Mouse (Mus musculus) E14TG2a.4 (cell line): ENCODE measurements around the gene M1ap.

Source experiments
- H3K27me3 ChIP-seq: 2 replicates; pipeline ENCODE4 v1.6.1; 2014; ENCODE audit warnings: low read length, control low read depth; ENCODE audit not compliant: insufficient read depth
- H3K36me3 ChIP-seq: 2 replicates; pipeline ENCODE4 v1.6.1; 2014; ENCODE audit warnings: low read length, control low read depth; ENCODE audit not compliant: insufficient read depth
- H3K4me1 ChIP-seq: replicated peaks from 2 replicates; pipeline ENCODE4 v1.6.1; 2014; ENCODE audit warnings: low read depth, low read length, control low read depth
- H3K4me3 ChIP-seq: replicated peaks from 2 replicates; pipeline ENCODE4 v1.5.1; 2014; ENCODE audit warnings: mild to moderate bottlenecking, low read length
- H3K9me3 ChIP-seq: 2 replicates; pipeline ENCODE4 v1.6.1; 2014; ENCODE audit warnings: low read length, control low read depth
- CTCF ChIP-seq: conservative IDR thresholded peaks from 2 replicates; pipeline ENCODE4 v1.5.1; 2014; ENCODE audit warnings: low read length
- NANOG ChIP-seq: IDR thresholded peaks from 2 replicates; pipeline ENCODE4 v1.6.1; 2014; ENCODE audit warnings: borderline replicate concordance, low read length, mixed read lengths
- POU5F1 ChIP-seq: IDR thresholded peaks from 2 replicates; pipeline ENCODE4 v1.6.1; 2014; ENCODE audit warnings: low read length, borderline replicate concordance

The M1ap gene

DNA sequence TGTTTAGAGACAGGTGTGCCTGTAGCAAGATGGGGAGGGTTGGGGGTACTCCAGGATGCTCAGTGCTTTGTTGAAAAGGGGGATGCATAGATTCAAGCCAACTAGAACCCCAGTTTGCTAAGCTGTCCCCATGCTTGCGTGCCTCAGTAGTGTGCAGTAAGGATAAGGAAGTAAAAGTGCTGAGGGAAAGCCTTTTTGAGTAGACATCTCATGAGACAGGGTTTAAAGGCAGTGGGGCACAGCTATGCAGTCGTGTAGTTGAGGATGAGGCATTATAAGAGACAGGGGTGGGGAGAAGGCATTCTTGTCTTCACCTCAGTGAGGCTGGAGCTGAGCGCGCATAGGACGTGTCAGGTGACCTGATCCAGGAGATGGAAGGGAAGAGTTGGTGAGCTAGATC, 93.9 kb downstream of the M1ap start:
- H3K4me1 ChIP-seq: peaks cover 32% of the 10 kb centered on the region
- no peak for TF ChIP-seq POU5F1
- no peak for TF ChIP-seq CTCF
- TF ChIP-seq NANOG: no peak
- no peak overlapping the region for H3K4me3 ChIP-seq
- no peaks in the 10 kb centered on the region for H3K36me3 ChIP-seq
- H3K27me3 ChIP-seq: peaks cover 42% of the 10 kb centered on the region
- H3K9me3 ChIP-seq: no peaks in the 10 kb centered on the region

- TF ChIP-seq POU5F1: no peak
- TF ChIP-seq CTCF: no peak
- TF ChIP-seq NANOG: no peak
- Histone ChIP-seq H3K9me3 (peaks cover 4% of the 10 kb centered on the region; the same call in 1 of the 2 replicates), H3K4me3 (peak overlapping the region; percentile 23; the same call in 1 of the 2 replicates), H3K36me3 (no peaks in the 10 kb centered on the region), H3K27me3 (peaks cover 37% of the 10 kb centered on the region), H3K4me1 (peaks cover 25% of the 10 kb centered on the region)
These were observed 96.9 kb downstream of the M1ap start for GRCm38 (mm10) chr6:83043561-83043960.

GRCm38 (mm10) chr6:83043993-83044392, 97.3 kb downstream of the M1ap start:
- Histone ChIP-seq H3K9me3 (peaks cover 4% of the 10 kb centered on the region; the same call in 1 of the 2 replicates), H3K27me3 (peaks cover 41% of the 10 kb centered on the region), H3K4me3 (peak overlapping the region; percentile 23; the same call in 1 of the 2 replicates), H3K36me3 (no peaks in the 10 kb centered on the region), H3K4me1 (peaks cover 24% of the 10 kb centered on the region)
- no peak for TF ChIP-seq NANOG
- TF ChIP-seq POU5F1: no peak
- TF ChIP-seq CTCF: no peak

GRCm38 (mm10) chr6:83044742-83045141, 98.0 kb downstream of the M1ap start:
- Histone ChIP-seq H3K36me3 (no peaks in the 10 kb centered on the region), H3K4me1 (peaks cover 31% of the 10 kb centered on the region), H3K9me3 (peaks cover 4% of the 10 kb centered on the region; the same call in 1 of the 2 replicates), H3K27me3 (peaks cover 45% of the 10 kb centered on the region), H3K4me3 (no peak overlapping the region)
- TF ChIP-seq NANOG (no peak), CTCF (no peak), POU5F1 (no peak)

DNA sequence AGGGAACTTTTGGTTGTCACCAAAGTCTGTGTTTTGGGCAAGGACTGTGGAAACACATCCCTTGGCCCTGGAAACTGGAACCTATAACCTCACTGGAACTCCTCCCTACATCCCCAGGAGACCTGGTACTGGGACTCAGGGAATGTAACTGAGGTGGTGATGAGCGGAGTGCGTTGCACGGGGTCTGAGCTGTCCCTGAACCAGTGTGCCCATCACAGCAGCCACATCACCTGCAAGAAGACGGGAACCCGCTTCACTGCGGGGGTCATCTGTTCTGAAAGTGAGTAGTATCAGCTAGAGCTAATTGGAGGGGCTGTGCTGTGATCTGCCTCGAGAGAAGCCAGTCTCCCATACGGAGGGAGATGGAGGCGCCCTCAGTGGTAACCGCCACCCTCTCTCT, 102.7 kb downstream of the M1ap start:
- peaks cover 4% of the 10 kb centered on the region; the same call in 1 of the 2 replicates for H3K9me3 ChIP-seq
- peaks cover 23% of the 10 kb centered on the region for H3K36me3 ChIP-seq
- peaks cover 36% of the 10 kb centered on the region for H3K4me1 ChIP-seq
- peaks cover 34% of the 10 kb centered on the region for H3K27me3 ChIP-seq
- peak overlapping the region; percentile 43 for H3K4me3 ChIP-seq
- TF ChIP-seq CTCF (no peak), POU5F1 (no peak)

GRCm38 (mm10) chr6:83053136-83053960, 106.6 kb downstream of the M1ap start:
- TF ChIP-seq POU5F1: no peak
- no peak for TF ChIP-seq CTCF
- TF ChIP-seq NANOG: no peak
- peaks cover 61% of the 10 kb centered on the region for H3K4me1 ChIP-seq
- peaks cover 45% of the 10 kb centered on the region for H3K36me3 ChIP-seq
- H3K9me3 ChIP-seq: no peaks in the 10 kb centered on the region
- peak overlapping the region; percentile 99 for H3K4me3 ChIP-seq
- H3K27me3 ChIP-seq: peaks cover 10% of the 10 kb centered on the region

DNA sequence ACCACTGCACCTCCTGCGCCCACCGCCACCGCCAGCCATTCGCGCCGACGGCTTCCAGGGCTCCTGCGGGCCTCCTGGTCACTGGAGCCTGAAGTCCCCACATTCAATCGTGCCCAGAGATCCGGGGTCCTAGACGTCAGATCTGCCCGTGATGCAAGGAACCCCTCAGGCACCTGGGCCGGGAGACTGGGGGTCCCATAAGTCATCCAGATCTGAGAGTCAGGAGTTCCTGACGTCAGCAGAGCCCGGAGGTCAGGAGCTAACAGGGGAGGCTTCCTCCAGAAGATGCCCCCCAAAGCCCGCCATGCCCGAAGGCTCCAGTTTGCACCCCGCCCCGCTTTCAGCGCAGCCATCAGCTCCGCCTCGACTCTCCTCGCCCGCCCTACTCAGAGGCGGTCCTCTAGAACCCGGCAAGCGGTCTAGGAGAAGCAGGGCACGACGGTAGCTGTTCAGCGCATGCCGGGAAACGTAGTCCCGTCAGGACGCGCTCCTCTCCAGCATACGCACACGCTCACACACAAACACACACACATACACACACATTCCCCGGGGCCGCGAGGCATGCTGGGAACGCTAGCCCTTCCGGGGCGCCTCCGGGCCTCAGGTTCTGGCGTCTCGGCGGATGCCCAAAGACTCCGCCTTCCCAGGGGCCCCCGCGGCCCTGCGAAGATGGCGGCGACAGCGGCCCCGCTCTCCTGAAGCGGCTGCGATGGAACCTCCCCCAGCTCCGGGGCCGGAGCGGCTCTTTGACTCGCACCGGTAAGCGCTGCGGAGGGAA, 107.6 kb downstream of the M1ap start, which contains the start of gene Aup1:
Aup1 (plus strand) TSS at position 448 of the 778 bp plus-strand sequence.
- H3K4me1 ChIP-seq: peaks cover 61% of the 10 kb centered on the region
- TF ChIP-seq POU5F1 (no peak), NANOG (no peak), CTCF (no peak)
- peaks cover 1% of the 10 kb centered on the region; the same call in 1 of the 2 replicates for H3K27me3 ChIP-seq
- peak within 1 kb of the TSS; percentile 99 for H3K4me3 ChIP-seq
- H3K36me3 ChIP-seq: peaks cover 45% of the 10 kb centered on the region
- H3K9me3 ChIP-seq: no peaks in the 10 kb centered on the region

DNA sequence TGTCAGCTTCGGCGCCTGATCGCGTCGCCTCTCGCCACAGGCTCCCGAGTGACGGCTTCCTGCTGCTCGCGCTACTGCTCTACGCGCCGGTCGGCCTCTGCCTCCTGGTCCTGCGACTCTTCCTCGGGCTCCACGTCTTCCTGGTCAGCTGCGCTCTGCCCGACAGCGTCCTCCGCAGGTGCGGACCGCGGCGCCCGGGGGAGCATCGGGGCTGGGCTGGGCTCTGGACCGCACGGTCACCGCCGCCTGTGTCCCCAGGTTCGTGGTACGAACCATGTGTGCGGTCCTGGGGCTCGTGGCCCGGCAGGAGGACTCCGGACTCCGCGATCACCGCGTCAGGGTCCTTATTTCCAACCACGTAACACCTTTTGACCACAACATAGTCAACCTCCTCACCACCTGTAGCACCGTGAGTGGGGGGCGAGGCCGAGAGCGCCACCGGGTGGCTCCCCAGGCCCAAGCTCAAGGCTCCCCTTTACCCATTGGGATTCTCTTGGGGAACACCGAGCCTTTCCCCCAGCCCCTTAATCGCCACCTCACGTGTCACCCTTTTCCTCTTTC, 108.2 kb downstream of the M1ap start, which contains the start of gene Htra2:
Htra2 (minus strand) TSS at position 403 of the 561 bp plus-strand sequence.
- H3K9me3 ChIP-seq: no peaks in the 10 kb centered on the region
- peaks cover 45% of the 10 kb centered on the region for H3K36me3 ChIP-seq
- TF ChIP-seq CTCF (no peak), POU5F1 (no peak), NANOG (no peak)
- peaks cover 54% of the 10 kb centered on the region for H3K4me1 ChIP-seq
- H3K4me3 ChIP-seq: peak within 1 kb of the TSS; percentile 99
- peaks cover 2% of the 10 kb centered on the region; the same call in 1 of the 2 replicates for H3K27me3 ChIP-seq
